Mouse (Mus musculus): ENCODE results near the gene B4galnt4. TPM values are rescaled to one million over a fixed set of nuclear protein-coding genes. Genes with fewer than 3 reads are reported as not detected.

B4galnt4 gene
- total RNA-seq (2023), result 1 to 10 TPM; 1.4 to 2.2 TPM

DNA sequence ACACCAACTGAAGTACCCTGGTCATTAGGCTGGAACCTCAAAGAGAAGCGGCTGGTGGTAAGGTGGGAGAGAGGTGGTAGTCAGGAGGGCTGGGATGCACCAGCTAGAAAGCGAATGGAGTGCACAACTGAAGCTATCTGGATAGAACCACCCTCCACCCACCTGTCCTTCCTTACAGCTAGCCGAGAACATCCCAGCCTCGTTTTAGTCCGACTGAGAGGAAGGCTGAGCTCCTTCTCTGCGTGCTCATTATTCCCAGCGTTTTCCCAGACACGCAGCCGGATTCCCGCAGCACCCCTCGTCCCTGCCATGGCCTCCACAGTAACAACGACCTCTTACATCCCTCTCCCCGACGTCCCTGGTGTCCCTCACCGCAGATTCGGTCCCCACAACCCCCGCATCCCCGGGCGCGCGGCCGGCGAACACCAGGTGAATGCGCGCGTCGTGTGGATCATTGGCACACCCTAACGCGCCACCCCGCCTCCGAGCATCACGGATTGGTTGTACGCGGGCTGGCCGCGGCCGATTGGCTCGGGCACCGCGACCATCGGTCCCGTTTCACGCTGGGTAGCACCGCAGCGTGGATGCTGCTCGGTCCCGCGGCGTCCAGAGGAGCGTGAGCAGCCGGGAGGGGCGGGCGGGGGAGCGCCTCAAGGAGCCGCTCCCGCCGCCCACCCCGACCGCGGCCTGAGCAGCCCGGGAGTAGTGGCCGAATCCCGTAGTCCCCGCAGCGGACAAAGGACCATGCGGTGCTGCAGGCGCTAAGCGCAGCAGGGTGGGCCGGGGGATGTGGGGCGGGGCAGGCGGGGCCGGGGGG, at the start of gene B4galnt4:
TSS of gene B4galnt4 (plus strand) at position 679 of the 817 bp plus-strand sequence.

GRCm38 (mm10) chr7:141017824-141018223, 43.1 kb upstream of the B4galnt4 start, which contains the start of gene Ifitm6:
Ifitm6 (minus strand) TSS chr7:141017924.

GRCm38 (mm10) chr7:141028831-141029230, 32.1 kb upstream of the B4galnt4 start, which contains the start of gene Gm17387:
Gm17387 (plus strand) TSS chr7:141029131.

GRCm38 (mm10) chr7:141077841-141078240, 16.9 kb downstream of the B4galnt4 start, which contains the start of gene Pkp3:
Pkp3 (plus strand) TSS chr7:141078218.

GRCm38 (mm10) chr7:141099911-141100691, 39.2 kb downstream of the B4galnt4 start, which contains the start of gene Sigirr:
Sigirr (minus strand) TSS chr7:141100572.

GRCm38 (mm10) chr7:141117636-141118035, 56.7 kb downstream of the B4galnt4 start, which contains the start of gene Ano9:
Ano9 (minus strand) TSS chr7:141117806.

Other genes with a start within 250 kb of the B4galnt4 start
- not detected for gene Zfp941, start 238.9 kb upstream of the B4galnt4 start, total RNA-seq (2023)
- gene Urah, start 226.1 kb upstream of the B4galnt4 start, total RNA-seq (2023), result not detected
- not detected for gene Scgb1c1, start 215.6 kb upstream of the B4galnt4 start, total RNA-seq (2023)
- not detected for gene Odf3, start 213.3 kb upstream of the B4galnt4 start, total RNA-seq (2023)
- not detected for gene Gm45785, start 204.8 kb upstream of the B4galnt4 start, total RNA-seq (2023)
- 100 to 1,000 TPM; 109 to 116 TPM for gene Ric8a, start 204.1 kb upstream of the B4galnt4 start, total RNA-seq (2023)
- gene Bet1l, start 203.5 kb upstream of the B4galnt4 start, total RNA-seq (2023), result 10 to 100 TPM; 31.2 to 31.7 TPM
- gene Psmd13, start 179.1 kb upstream of the B4galnt4 start, total RNA-seq (2023), result 10 to 100 TPM; 75.3 to 88.5 TPM
- 1 to 10 TPM; 8.4 to 9.2 TPM for gene Sirt3, start 178.8 kb upstream of the B4galnt4 start, total RNA-seq (2023)
- gene Cox8b, start 160.7 kb upstream of the B4galnt4 start, total RNA-seq (2023), result not detected
- gene Nlrp6, start 140.2 kb upstream of the B4galnt4 start, total RNA-seq (2023), result under 1 TPM in 1 of 2 experiments, not detected in 1; 0.17 TPM
- 1 to 10 TPM; 7.3 to 8.9 TPM for gene Pgghg, start 119.7 kb upstream of the B4galnt4 start, total RNA-seq (2023)
- gene Ifitm5, start 110.8 kb upstream of the B4galnt4 start, total RNA-seq (2023), result not detected
- not detected for gene Gm45717, start 105.2 kb upstream of the B4galnt4 start, total RNA-seq (2023)
- 10 to 100 TPM; 17.0 to 18.4 TPM for gene Ifitm2, start 105.1 kb upstream of the B4galnt4 start, total RNA-seq (2023)
- 1 to 10 TPM in 1 of 2 experiments, not detected in 1; 5.9 TPM for gene Ifitm1, start 93.9 kb upstream of the B4galnt4 start, total RNA-seq (2023)
- 1 to 10 TPM; 1.2 to 5.6 TPM for gene Ifitm3, start 50.3 kb upstream of the B4galnt4 start, total RNA-seq (2023)
- gene Ifitm6, start 43.2 kb upstream of the B4galnt4 start, total RNA-seq (2023), result not detected
- not detected for gene Gm17387, start 32.0 kb upstream of the B4galnt4 start, total RNA-seq (2023)
- 10 to 100 TPM; 45.7 to 59.0 TPM for gene Pkp3, start 17.1 kb downstream of the B4galnt4 start, total RNA-seq (2023)
- 10 to 100 TPM; 74.9 to 85.3 TPM for gene Sigirr, start 39.5 kb downstream of the B4galnt4 start, total RNA-seq (2023)
- not detected for gene Ano9, start 56.7 kb downstream of the B4galnt4 start, total RNA-seq (2023)
- gene Ptdss2, start 61.3 kb downstream of the B4galnt4 start, total RNA-seq (2023), result 10 to 100 TPM; 12.0 to 12.5 TPM
- gene Rnh1, start 111.8 kb downstream of the B4galnt4 start, total RNA-seq (2023), result 10 to 100 TPM; 35.2 to 41.1 TPM
- 10 to 100 TPM; 38.9 to 45.3 TPM for gene Hras, start 132.9 kb downstream of the B4galnt4 start, total RNA-seq (2023)
- gene Lrrc56, start 133.1 kb downstream of the B4galnt4 start, total RNA-seq (2023), result 1 to 10 TPM; 4.8 to 5.0 TPM
- 1 to 10 TPM; 2.4 to 2.6 TPM for gene Lmntd2, start 153.0 kb downstream of the B4galnt4 start, total RNA-seq (2023)
- gene Rassf7, start 154.8 kb downstream of the B4galnt4 start, total RNA-seq (2023), result 1 to 10 TPM; 9.3 to 9.6 TPM
- 100 to 1,000 TPM; 173 to 177 TPM for gene Phrf1, start 167.7 kb downstream of the B4galnt4 start, total RNA-seq (2023)
- gene Irf7, start 205.4 kb downstream of the B4galnt4 start, total RNA-seq (2023), result 10 to 100 TPM; 34.4 to 53.3 TPM
- not detected for gene Cdhr5, start 215.7 kb downstream of the B4galnt4 start, total RNA-seq (2023)
- not detected for gene Sct, start 218.0 kb downstream of the B4galnt4 start, total RNA-seq (2023)
- gene Drd4, start 230.9 kb downstream of the B4galnt4 start, total RNA-seq (2023), result not detected

Data from T-cell, adult 66 days (primary cell).